Mouse (Mus musculus): ENCODE measurements at regions not wholly inside any gene's neighbourhood (a gene's known extent, or its start where the extent isn't known, plus 50 kb on each side); places are given as distances from the start of the nearest gene placed in this dataset.
"Not testable (repeated sequence)": the region's sequence is repeated elsewhere in the genome, so short reads cannot be mapped to it uniquely, and the experiment has no call there.

GRCm38 (mm10) chr7:58310096-58310495, 345.9 kb upstream of the Atp10a start:
- intact Hi-C loops (cut with DNase I): no loop called here
- DNase-seq: no peak

- no peak for DNase-seq
- intact Hi-C loops (cut with DNase I): no loop called here
These were observed 333.6 kb upstream of the Atp10a start for GRCm38 (mm10) chr7:58322381-58322780.

- intact Hi-C loops (cut with DNase I): no loop called here
- no peak for DNase-seq
These were observed 288.6 kb upstream of the Atp10a start for GRCm38 (mm10) chr7:58367384-58367783.

GRCm38 (mm10) chr7:58383401-58383800, 272.6 kb upstream of the Atp10a start:
- DNase-seq: no peak
- intact Hi-C loops (cut with DNase I): no loop called here

- intact Hi-C loops (cut with DNase I): no loop called here
- no peak for DNase-seq
These were observed 267.6 kb upstream of the Atp10a start for GRCm38 (mm10) chr7:58388326-58388725.

- no peak for DNase-seq
- intact Hi-C loops (cut with DNase I): no loop called here
These were observed 263.4 kb upstream of the Atp10a start for GRCm38 (mm10) chr7:58392391-58393115.

GRCm38 (mm10) chr7:58397992-58398391, 258.0 kb upstream of the Atp10a start:
- intact Hi-C loops (cut with DNase I): no loop called here
- DNase-seq: no peak

GRCm38 (mm10) chr7:58398558-58399144, 257.3 kb upstream of the Atp10a start:
- intact Hi-C loops (cut with DNase I): no loop called here
- no peak for DNase-seq

- peak; percentile 86 to 87 for DNase-seq
- intact Hi-C loops (cut with DNase I): no loop called here
These were observed 256.8 kb upstream of the Atp10a start for GRCm38 (mm10) chr7:58399145-58399604.

- intact Hi-C loops (cut with DNase I): no loop called here
- no peak for DNase-seq
These were observed 256.3 kb upstream of the Atp10a start for GRCm38 (mm10) chr7:58399651-58400050.

- DNase-seq: no peak
- intact Hi-C loops (cut with DNase I): no loop called here
These were observed 255.4 kb upstream of the Atp10a start for GRCm38 (mm10) chr7:58400594-58400993.

- no peak for DNase-seq
These were observed 218.9 kb upstream of the Atp10a start for GRCm38 (mm10) chr7:58436888-58437625.

GRCm38 (mm10) chr7:58442535-58443184, 213.3 kb upstream of the Atp10a start:
- intact Hi-C loops (cut with DNase I): no loop called here
- no peak for DNase-seq

More at GRCm38 (mm10) chr7:58436888-58437625, 218.9 kb upstream of the Atp10a start:
- intact Hi-C loops (cut with DNase I): no loop called here

- no peak for DNase-seq
- intact Hi-C loops (cut with DNase I): no loop called here
These were observed 212.7 kb upstream of the Atp10a start for GRCm38 (mm10) chr7:58443297-58443696.

- DNase-seq: no peak
- intact Hi-C loops (cut with DNase I): no loop called here
These were observed 210.2 kb upstream of the Atp10a start for GRCm38 (mm10) chr7:58445781-58446180.

GRCm38 (mm10) chr7:58446261-58446660, 209.7 kb upstream of the Atp10a start:
- intact Hi-C loops (cut with DNase I): no loop called here
- DNase-seq: no peak

- DNase-seq: no peak
- intact Hi-C loops (cut with DNase I): no loop called here
These were observed 207.2 kb upstream of the Atp10a start for GRCm38 (mm10) chr7:58448727-58449126.

GRCm38 (mm10) chr7:58451981-58452380, 204.0 kb upstream of the Atp10a start:
- intact Hi-C loops (cut with DNase I): no loop called here
- no peak for DNase-seq

GRCm38 (mm10) chr7:58458146-58458545, 197.8 kb upstream of the Atp10a start:
- intact Hi-C loops (cut with DNase I): not testable (repeated sequence)

GRCm38 (mm10) chr7:58460939-58461338, 195.0 kb upstream of the Atp10a start:
- intact Hi-C loops (cut with DNase I): no loop called here
- no peak for DNase-seq

More at GRCm38 (mm10) chr7:58458146-58458545, 197.8 kb upstream of the Atp10a start:
- DNase-seq: not testable (repeated sequence)

- no peak for DNase-seq
- intact Hi-C loops (cut with DNase I): no loop called here
These were observed 182.8 kb upstream of the Atp10a start for GRCm38 (mm10) chr7:58473150-58473549.

All from gastrocnemius, postnatal 36 days (tissue).